Mouse (Mus musculus): ENCODE data around the gene Pcyt2. TPM values are rescaled to one million over a fixed set of nuclear protein-coding genes. Genes with fewer than 3 reads are reported as not detected.

The Pcyt2 gene
- polyA plus RNA-seq, 1 experiment from 2014 or later = 217 TPM

- WGBS (ENCODE audit: insufficient replicate concordance) = 16% methylated on average over 5 of the region's 5 CpGs
- Histone ChIP-seq H3K4me2 (ENCODE audit: low read depth, low read length) (peak overlapping the region; percentile 84), H3K4me3 (ENCODE audit: low read depth, low read length) (peak overlapping the region; percentile 96), H3K27me3 (ENCODE audit: insufficient read depth, low read length) (no peaks in the 10 kb centered on the region), H3K4me1 (ENCODE audit: insufficient read depth) (peaks cover 72% of the 10 kb centered on the region), H3K9me3 (ENCODE audit: low read length) (no peaks in the 10 kb centered on the region), H3K9ac (replicated peaks) (peak overlapping the region; percentile 98), H3K27ac (ENCODE audit: low read depth) (peak overlapping the region; percentile 99), H3K36me3 (replicated peaks; ENCODE audit: insufficient read depth, low read length) (peaks cover 12% of the 10 kb centered on the region)
- peak; percentile 70; the same call in 1 of the 2 replicates for TF ChIP-seq EP300 (IDR thresholded peaks at IDR 0.05; ENCODE audit: low read depth)
- TF ChIP-seq CTCF (IDR thresholded peaks at IDR 0.05; ENCODE audit: low read depth) = no peak
- ATAC-seq (peak; percentile 67), DNase-seq (peak; percentile 88)
These were observed 12.7 kb upstream of the Pcyt2 start for GRCm38 (mm10) chr11:120630401-120630871.

- Histone ChIP-seq H3K4me1 (ENCODE audit: insufficient read depth) (peaks cover 77% of the 10 kb centered on the region), H3K9ac (replicated peaks) (peak overlapping the region; percentile 98), H3K4me3 (ENCODE audit: low read depth, low read length) (peak overlapping the region; percentile 96), H3K27me3 (ENCODE audit: insufficient read depth, low read length) (no peaks in the 10 kb centered on the region), H3K4me2 (ENCODE audit: low read depth, low read length) (peak overlapping the region; percentile 84), H3K27ac (ENCODE audit: low read depth) (peak overlapping the region; percentile 99), H3K36me3 (replicated peaks; ENCODE audit: insufficient read depth, low read length) (peaks cover 12% of the 10 kb centered on the region), H3K9me3 (ENCODE audit: low read length) (no peaks in the 10 kb centered on the region)
- DNase-seq = peak; percentile 85
- peak; percentile 28 for ATAC-seq
- no peak for TF ChIP-seq CTCF (IDR thresholded peaks at IDR 0.05; ENCODE audit: low read depth)
- TF ChIP-seq EP300 (IDR thresholded peaks at IDR 0.05; ENCODE audit: low read depth) = no peak
- 9% methylated on average over 7 of the region's 7 CpGs for WGBS (ENCODE audit: insufficient replicate concordance)
These were observed 12.2 kb upstream of the Pcyt2 start for GRCm38 (mm10) chr11:120629911-120630310.

GRCm38 (mm10) chr11:120629341-120629730 is 11.6 kb upstream of the Pcyt2 start:
- TF ChIP-seq CTCF (IDR thresholded peaks at IDR 0.05; ENCODE audit: low read depth) (no peak), EP300 (IDR thresholded peaks at IDR 0.05; ENCODE audit: low read depth) (no peak)
- H3K27ac ChIP-seq (ENCODE audit: low read depth) = peak overlapping the region; percentile 99
- H3K36me3 ChIP-seq (replicated peaks; ENCODE audit: insufficient read depth, low read length) = peaks cover 12% of the 10 kb centered on the region
- H3K27me3 ChIP-seq (ENCODE audit: insufficient read depth, low read length) = no peaks in the 10 kb centered on the region
- WGBS (ENCODE audit: insufficient replicate concordance) = 31% methylated on average over 23 of the region's 23 CpGs
- H3K4me1 ChIP-seq (ENCODE audit: insufficient read depth) = peaks cover 75% of the 10 kb centered on the region
- peak overlapping the region; percentile 98 for H3K9ac ChIP-seq (replicated peaks)
- ATAC-seq (no peak), DNase-seq (peak; percentile 81)
- H3K4me3 ChIP-seq (ENCODE audit: low read depth, low read length) = peak overlapping the region; percentile 96
- H3K9me3 ChIP-seq (ENCODE audit: low read length) = no peaks in the 10 kb centered on the region
- H3K4me2 ChIP-seq (ENCODE audit: low read depth, low read length) = peak overlapping the region; percentile 84

- Histone ChIP-seq H3K9ac (replicated peaks) (peak overlapping the region; percentile 98), H3K4me3 (ENCODE audit: low read depth, low read length) (peak overlapping the region; percentile 96), H3K4me2 (ENCODE audit: low read depth, low read length) (peak overlapping the region; percentile 84), H3K27me3 (ENCODE audit: insufficient read depth, low read length) (no peaks in the 10 kb centered on the region), H3K9me3 (ENCODE audit: low read length) (no peaks in the 10 kb centered on the region), H3K27ac (ENCODE audit: low read depth) (peak overlapping the region; percentile 99), H3K4me1 (ENCODE audit: insufficient read depth) (peaks cover 74% of the 10 kb centered on the region), H3K36me3 (replicated peaks; ENCODE audit: insufficient read depth, low read length) (peaks cover 12% of the 10 kb centered on the region)
- WGBS (ENCODE audit: insufficient replicate concordance) = 79% methylated on average over 23 of the region's 23 CpGs
- peak; percentile 27 for DNase-seq
- ATAC-seq = no peak
- TF ChIP-seq CTCF (IDR thresholded peaks at IDR 0.05; ENCODE audit: low read depth) (no peak), EP300 (IDR thresholded peaks at IDR 0.05; ENCODE audit: low read depth) (no peak)
These were observed 11.0 kb upstream of the Pcyt2 start for GRCm38 (mm10) chr11:120628601-120629340.

- DNase-seq (peak; percentile 66), ATAC-seq (no peak)
- H3K9me3 ChIP-seq (ENCODE audit: low read length) = no peaks in the 10 kb centered on the region
- H3K4me3 ChIP-seq (ENCODE audit: low read depth, low read length) = peak overlapping the region; percentile 96
- 33% methylated on average over 22 of the region's 22 CpGs for WGBS (ENCODE audit: insufficient replicate concordance)
- TF ChIP-seq EP300 (IDR thresholded peaks at IDR 0.05; ENCODE audit: low read depth) (no peak), CTCF (IDR thresholded peaks at IDR 0.05; ENCODE audit: low read depth) (no peak)
- H3K36me3 ChIP-seq (replicated peaks; ENCODE audit: insufficient read depth, low read length) = peaks cover 21% of the 10 kb centered on the region
- H3K4me1 ChIP-seq (ENCODE audit: insufficient read depth) = peaks cover 77% of the 10 kb centered on the region
- H3K9ac ChIP-seq (replicated peaks) = peak overlapping the region; percentile 42; the same call in 1 of the 2 replicates
- H3K27ac ChIP-seq (ENCODE audit: low read depth) = peak overlapping the region; percentile 99
- no peaks in the 10 kb centered on the region for H3K27me3 ChIP-seq (ENCODE audit: insufficient read depth, low read length)
- peak overlapping the region; percentile 84 for H3K4me2 ChIP-seq (ENCODE audit: low read depth, low read length)
These were observed 9.9 kb upstream of the Pcyt2 start for GRCm38 (mm10) chr11:120627468-120628300.
